Mouse (Mus musculus) MEL (cell line): ENCODE data around the gene Nnmt.

Experiments used
- CTCF ChIP-seq, 3 experiments: IDR thresholded peaks in 2 of 3; conservative IDR thresholded peaks in 1 of 3; 2 replicates each; pipeline ENCODE4 v1.5.1; 2011 to 2012; ENCODE audit warnings: low read length in 3 of 3, low read depth in 2 of 3, mild to moderate bottlenecking in 2 of 3, improper control_type of control experiment in 1 of 3, inconsistent platforms in 1 of 3, mixed read lengths in 1 of 3, moderate library complexity in 1 of 3; ENCODE audit not compliant: control insufficient read depth in 1 of 3, insufficient read depth in 1 of 3, poor library complexity in 1 of 3, severe bottlenecking in 1 of 3
- E2F4 ChIP-seq: IDR thresholded peaks from 2 replicates; pipeline ENCODE4 v1.6.1; 2011; ENCODE audit warnings: low read depth, low read length, improper control_type of control experiment, borderline replicate concordance
- JUND ChIP-seq: IDR thresholded peaks from 2 replicates; pipeline ENCODE4 v1.6.1; 2011; ENCODE audit warnings: low read depth, mild to moderate bottlenecking, improper control_type of control experiment, low read length
- POLR2AphosphoS5 ChIP-seq: IDR thresholded peaks from 2 replicates; pipeline ENCODE4 v1.6.1; 2012; ENCODE audit warnings: low read depth, borderline replicate concordance, mild to moderate bottlenecking, inconsistent platforms, low read length, moderate library complexity, mixed read lengths
- ZNF384 ChIP-seq: IDR thresholded peaks from 2 replicates; pipeline ENCODE4 v1.6.1; 2012; ENCODE audit warnings: low read depth, mild to moderate bottlenecking, inconsistent platforms, low read length, improper control_type of control experiment

DNA sequence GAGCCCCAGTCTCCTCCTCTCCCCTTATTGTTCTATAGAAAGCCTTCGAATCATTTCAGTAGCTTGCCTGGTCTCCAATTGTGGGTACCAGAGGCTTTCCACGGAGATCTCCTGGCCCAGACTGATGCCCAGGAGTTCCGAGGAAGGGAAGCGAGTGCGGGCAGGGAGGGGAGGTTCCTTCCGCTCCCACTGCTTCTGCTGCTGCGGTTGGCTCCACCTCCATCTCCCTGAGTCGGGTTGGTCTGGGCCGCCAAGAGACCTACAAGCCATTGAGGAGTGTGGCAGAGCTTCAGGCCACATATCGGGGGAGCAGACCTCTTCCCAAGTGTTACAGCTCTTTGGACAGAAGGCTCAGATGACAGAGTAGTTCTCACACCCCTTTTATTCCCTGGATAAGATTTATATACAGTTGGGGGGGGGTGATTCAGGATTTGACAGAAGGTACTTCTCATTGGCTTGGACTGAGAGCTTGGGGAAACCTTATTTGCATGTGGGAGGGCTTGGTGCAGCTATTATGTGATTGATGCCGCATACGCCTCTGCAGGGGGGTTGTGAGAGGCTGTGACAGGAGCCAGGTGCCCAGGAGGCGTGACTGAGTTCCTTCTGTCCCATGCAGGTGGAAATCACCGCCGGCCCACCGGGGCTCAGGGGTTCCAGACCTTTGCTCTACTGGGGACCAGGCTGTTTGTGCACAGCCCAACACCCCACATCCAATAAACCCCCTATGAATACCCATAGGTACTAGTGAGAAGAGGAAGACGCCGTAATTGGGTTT lies 30.8 kb upstream of the Nnmt start:
- TF ChIP-seq E2F4 (no peak), JUND (no peak), POLR2AphosphoS5 (no peak), CTCF (IDR thresholded peaks at IDR 0.05 in 2 of 3, conservative IDR thresholded peaks at IDR 0.05 in 1 of 3; ENCODE audit: control insufficient read depth in 1 of 3, insufficient read depth in 1 of 3, low read depth in 2 of 3, low read length in 3 of 3, poor library complexity in 1 of 3, severe bottlenecking in 1 of 3) (no peak), ZNF384 (no peak)
